Mouse (Mus musculus) right cerebral cortex, postnatal 25 days (tissue): ENCODE data around the gene Dcaf8.

Source experiments
- DNase-seq: peaks from one replicate; pipeline ENCODE4 v3.0.0; 2022

Gene Dcaf8

DNA sequence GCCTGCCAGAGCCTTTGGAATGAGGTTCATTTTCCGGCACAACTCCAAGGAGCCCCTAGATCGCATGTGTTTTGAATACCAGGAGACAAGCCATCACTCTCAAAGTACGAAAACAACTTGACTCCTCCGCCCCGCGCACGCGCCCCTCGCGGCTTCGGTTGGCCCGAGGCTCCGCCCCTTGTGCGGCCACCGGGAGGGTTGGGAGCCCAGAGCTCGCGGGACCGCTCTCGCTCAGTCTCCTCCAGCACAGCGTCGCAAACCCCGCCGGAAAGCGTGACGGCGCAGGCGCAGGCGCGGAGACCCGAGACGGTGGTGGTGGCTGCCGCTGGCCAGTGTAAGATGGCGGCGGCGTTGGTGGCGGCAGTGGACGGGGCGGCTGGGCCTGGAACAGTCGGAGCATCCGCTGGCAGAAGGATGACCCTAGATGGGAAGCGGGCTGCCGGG is at the start of gene Dcaf8:
Dcaf8 (plus strand) TSS at position 250 of the 444 bp plus-strand sequence.
- peak; percentile 96 for DNase-seq

DNA sequence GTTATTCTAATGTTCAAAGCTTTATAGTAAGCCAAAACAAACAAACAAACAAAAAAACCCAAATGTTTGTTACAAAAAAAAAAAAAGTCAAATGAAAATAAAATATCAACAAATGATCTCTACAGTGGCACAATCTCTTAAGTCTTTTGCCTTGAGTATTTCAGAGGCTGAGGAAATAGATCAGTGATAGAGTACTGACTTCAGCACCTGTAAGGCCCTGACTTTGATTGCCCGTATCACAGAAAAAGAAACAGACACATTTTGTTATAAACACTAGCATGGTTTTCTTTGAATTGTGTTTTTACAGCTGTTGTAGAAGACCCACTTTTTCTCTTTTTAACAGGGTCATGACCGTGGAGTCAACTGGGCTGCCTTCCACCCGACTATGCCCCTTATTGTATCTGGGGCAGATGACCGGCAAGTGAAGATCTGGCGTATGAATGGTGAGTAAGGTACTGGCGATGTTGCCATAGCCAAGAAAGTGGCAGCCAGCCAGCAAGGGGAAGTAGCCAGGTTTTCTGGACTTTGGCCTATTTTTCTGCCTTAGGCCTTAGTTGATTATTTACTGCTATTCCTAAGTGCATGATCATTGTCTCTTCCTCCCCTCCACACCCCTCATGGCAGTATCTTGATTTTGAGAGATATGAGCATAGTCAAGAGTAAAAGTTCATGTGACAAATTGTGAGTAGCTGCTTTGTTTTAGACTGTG is 48.4 kb upstream of the Dcaf8 start:
- no peak for DNase-seq

DNA sequence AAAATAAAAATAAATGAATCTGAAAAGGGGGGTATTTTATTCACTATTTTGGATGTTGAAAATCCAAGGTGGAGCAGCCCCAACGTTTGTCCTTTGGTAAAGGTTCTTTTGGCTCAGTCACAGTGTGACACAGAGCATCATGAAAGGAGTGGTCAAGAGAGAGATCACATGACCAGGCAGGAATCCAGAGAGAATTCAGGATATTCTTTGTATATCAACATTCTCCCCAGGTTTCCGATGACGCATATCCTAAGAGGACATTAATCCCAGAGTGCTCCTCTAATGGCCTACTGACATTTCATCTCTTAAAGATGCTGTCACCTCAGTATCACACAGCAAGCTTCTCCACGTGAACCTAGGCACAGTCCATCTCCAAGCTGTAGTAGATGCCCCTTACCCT is 44.3 kb upstream of the Dcaf8 start:
- no peak for DNase-seq

DNA sequence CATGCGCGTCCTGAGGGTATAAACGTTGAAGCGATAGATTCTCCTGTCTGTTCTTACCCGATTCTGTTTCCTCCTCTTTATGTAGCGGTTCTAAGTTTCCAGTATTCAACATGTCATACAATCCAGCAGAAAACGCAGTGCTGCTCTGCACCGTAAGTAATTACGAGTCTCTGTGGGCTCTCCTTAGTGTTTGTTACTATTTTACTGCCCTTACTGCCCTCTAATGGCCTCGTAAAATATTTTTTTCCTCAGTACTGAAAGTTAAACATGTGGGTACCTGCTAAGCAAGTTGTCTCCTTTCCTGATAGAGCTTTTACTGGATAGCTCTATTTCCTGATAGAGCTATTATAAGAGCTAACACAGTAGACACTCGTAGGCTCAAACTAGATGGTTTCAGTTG is 42.8 kb upstream of the Dcaf8 start:
- no peak for DNase-seq

DNA sequence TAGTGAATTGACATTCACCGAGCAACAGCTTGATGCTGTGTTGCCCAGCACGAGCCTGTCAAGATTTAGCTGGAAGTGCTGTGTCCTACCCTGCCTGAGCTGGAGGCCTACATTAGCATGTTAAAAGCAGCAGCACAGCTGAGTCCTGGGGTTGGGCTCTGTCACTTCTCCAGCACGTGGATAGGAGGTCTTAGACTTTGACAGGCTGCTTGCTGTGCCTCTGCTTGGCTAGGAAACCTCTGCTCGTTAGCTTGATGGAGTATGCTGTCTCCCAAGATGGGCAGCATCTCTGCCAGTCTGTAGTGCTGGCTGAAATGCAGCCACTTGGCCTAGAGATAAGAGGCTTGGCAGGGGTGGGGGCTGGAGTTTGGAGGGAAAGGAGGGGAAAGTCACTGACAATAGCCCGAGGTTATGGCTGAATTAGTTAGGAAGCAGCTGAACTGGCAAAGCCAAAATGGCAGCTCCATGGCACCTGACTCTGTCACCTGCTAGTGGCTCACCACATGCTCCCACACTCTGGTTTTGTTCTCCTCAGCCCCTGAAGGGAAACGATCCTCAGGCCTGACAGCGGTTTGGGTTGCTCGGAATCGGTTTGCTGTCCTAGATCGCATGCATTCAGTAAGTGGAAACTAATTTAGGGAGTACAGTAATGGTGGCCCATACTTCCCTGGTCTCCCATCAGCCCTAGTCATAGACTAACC is 40.0 kb upstream of the Dcaf8 start:
- no peak for DNase-seq

DNA sequence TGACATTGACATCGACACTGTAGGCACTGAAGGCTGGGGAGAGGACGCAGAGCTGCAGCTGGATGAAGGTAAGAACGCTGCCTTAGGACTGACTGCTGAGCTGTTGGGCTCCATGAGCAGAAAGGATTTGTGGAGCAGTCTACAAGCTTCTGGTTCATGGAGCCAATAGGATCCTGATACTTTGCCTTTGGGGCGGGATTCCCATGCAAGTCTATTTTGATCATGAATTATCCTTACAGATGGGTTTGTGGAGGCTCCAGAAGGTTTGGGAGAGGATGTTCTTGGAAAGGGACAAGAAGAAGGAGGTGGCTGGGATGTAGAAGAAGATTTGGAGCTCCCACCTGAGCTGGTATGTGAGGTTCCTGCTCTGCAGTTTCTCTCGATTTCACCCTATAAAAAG is 30.9 kb upstream of the Dcaf8 start:
- peak; percentile 11 for DNase-seq

DNA sequence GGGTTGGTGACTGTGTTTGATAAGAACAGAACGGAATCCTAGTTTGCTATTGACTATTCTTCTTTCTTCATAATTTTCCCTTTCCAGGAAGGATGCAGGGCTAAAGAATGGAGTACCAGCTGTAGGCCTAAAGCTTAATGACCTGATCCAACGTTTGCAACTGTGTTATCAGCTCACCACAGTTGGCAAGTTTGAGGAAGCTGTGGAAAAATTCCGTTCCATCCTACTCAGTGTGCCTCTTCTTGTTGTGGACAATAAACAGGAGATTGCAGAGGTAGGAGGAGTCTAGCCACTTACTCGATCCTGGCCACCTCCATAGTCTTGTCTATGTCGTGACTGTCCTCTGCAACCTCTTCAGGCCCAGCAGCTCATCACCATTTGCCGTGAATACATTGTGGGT is 28.8 kb upstream of the Dcaf8 start:
- DNase-seq = no peak

DNA sequence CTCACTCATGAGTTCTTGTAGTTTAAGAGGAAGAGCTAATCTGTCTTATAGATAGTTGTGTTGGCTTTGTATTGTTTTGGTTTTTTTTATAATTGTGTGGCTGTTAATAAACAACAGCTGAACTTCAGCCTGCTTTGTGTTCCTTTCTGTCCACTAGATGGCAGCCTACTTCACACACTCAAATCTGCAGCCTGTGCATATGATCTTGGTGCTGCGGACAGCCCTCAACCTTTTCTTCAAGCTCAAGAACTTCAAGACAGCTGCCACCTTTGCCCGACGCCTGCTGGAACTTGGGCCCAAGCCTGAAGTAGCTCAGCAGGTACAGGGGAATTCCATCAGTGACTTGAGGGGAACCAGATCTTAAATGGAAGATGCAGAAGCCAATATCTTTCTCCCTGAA is 28.2 kb upstream of the Dcaf8 start:
- no peak for DNase-seq

DNA sequence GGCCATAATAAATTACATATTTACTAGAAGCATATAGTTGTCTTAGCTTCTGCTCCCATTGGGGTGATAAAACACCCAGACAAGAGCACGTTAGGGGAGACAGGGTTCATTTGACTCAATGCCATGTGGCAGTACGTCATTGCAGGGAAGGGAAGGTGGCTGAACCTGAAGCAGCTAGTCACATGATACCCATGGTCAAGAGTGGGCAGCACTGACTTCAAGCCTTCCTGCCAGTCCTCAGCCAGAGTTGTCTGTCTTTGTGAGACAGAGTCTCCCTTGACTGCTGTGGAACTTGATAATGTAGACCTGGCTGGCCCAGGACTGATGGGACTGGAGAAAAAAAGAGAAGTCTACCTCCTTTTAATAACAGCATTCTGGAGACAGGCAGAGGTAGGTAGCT is 25.2 kb upstream of the Dcaf8 start:
- no peak for DNase-seq

DNA sequence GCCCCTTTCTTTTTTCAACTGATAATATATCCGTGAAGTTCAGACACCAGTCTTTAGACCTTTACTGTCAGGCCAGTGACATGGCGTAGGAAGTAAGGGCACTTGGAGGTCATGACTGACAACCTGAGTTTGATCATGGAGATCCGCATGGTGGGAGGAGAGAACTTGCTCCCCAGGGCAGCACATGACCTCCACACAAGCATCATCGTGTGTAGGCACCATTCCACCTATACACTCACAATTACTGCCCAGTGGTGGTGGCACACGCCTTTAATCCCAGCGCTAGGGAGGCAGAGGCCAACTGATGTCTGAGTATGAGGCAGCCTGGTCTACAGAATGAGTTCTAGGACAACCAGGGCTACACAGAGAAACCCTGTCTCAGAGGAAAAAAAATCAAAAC is 23.3 kb upstream of the Dcaf8 start:
- DNase-seq = no peak

DNA sequence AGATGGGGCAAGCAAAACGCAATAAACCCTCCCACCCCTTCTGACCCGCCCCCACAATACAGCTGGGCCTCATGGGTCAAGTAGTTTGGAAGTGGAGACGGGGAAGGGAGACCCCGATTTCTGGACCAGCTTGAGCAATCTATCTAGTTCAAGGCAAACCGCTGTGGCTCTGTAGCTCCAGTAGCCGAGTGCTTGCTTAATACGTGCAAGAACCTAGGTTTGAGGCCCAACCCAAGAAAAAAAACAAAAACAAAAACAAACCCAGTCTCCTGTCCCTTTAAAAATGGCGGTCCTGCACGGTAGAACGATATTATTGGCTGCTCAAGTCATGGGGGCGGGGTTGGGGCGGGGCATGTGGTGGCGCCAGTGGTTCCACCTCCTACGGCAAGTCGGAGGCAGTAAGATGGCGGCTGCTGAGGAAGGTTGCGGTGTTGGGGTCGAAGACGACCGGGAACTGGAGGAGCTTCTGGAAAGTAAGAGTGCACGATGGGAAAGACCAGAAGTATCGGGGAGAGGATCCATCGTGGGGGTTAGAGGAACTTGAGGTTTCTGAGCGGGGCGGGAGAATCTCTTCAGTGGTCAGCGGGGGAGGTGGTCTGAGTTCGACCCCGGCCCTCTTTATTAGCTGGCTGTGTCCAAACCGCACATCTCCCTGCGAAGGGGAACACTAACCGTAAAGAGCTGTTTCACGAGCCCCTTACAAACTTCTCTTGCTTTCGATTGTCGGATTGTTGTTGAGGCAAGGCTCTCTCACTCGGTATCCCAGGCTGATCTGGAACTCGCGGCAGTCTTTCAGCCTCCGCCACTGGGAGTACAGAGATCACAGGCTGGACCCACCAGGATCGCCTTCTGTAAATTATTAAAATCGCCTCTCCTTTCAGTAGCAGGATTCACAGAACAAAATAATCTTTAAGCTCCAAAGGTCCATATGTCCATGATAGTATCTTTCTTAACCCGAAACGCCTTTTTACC is 21.2 kb upstream of the Dcaf8 start, which contains the start of gene Pex19:
Pex19 (plus strand) TSS at position 380 of the 972 bp plus-strand sequence.
- peak; percentile 82 for DNase-seq

DNA sequence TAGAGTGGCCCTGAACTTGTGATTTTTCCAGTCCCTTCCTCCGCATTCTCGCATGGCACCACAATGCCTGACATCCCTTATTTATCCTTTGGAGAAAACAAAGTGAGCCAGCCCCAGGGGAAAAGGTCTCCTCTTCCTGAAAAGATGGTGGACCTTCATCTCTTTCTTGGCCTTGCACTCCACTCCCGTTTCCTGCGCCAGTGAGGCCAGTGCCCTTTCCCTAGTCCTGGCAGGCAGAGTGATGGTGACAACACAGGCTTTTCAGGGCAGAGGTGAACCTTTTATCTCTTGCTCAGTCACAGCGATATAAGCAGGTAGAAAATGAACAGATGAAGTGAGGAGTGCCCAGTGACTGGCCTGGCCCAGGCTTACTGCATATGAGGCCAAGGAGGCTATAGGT is 20.4 kb upstream of the Dcaf8 start:
- DNase-seq = no peak

DNA sequence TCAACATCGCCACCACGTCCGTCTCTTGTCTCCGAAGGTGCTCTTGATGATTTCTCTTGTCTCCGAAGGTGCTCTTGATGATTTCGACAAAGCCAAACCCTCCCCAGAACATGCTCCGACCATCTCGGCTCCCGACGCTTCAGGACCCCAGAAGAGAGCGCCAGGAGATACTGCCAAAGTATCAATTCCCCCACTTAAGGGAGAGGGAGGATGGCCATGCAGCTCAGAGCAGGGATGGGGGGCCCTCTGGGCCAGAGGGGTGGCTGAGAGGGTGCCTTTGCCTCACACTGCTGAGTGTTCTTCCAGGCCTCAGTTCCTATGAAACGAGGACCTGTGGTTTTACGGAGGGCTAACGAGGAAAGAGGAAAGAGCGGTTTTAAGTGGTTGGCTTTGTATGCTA is 19.3 kb upstream of the Dcaf8 start:
- DNase-seq = no peak

DNA sequence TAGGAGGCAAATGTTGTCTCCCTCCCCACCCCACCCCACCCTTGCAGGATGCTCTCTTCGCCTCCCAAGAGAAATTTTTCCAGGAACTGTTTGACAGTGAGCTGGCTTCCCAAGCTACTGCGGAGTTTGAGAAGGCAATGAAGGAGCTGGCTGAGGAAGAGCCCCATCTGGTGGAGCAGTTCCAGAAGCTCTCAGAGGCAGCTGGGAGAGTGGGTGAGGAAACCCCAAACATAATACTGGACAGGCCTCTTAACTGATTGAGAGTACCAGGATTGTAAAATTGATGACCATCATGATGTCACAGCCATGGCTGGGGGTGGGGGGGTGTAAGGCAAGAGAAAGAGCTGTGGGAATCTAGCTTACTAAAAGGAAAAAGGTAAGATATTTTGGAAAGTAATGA is 18.8 kb upstream of the Dcaf8 start:
- no peak for DNase-seq

DNA sequence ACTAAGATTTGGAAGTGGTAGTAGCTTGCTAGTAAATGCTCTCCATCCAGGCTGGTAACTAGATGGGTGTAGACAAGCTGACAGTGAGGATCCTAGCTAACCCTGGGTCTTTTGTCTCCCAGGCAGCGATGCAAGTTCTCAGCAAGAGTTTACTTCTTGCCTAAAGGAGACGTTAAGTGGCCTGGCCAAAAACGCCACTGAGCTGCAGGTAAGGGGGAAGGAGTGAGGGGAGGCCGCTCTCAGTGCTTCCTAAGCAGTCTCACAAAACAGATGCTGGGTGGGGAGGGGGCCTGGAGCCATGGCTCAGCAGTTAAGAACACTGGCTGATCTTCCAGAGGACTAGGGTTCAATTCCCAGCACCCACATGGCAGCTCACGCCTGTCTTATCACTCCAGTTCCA is 18.1 kb upstream of the Dcaf8 start:
- no peak for DNase-seq

DNA sequence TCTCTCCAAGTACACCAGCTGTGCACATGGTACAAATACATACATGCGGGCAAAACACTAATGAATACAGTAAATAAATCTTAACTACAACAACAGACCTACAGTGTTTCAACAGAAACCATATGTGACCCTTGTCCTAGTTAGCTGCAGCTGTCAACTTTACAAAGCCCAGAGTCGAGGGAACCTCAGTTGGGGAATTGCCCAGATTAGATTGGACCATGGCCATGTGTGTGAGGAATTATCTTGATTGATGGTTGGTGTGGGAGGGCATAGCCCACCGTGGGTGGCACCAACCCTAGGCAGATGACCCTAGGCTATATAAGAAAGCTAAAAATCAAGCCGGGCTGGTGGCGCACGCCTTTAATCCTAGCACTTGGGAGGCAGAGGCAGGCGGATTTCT is 15.6 kb upstream of the Dcaf8 start:
- DNase-seq = no peak

DNA sequence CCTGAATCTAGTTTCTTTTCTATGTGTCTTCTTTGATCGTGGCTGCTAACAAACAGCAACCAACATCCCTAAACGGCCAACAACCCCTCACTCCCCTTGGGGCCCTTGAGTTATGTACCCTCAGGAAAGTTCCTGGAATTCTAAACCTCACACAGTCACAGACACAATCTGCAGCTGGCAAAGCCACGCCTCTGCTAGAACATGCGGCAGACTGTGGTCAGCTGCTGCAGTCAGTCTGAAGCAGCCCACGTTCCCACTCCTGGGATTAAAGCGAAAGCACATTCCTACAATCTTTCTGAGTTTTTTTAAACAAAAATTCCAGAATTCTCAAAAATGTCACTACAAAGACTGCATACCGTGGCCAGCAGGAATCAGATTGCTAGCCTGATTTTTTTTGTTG is 14.3 kb upstream of the Dcaf8 start:
- DNase-seq = no peak

DNA sequence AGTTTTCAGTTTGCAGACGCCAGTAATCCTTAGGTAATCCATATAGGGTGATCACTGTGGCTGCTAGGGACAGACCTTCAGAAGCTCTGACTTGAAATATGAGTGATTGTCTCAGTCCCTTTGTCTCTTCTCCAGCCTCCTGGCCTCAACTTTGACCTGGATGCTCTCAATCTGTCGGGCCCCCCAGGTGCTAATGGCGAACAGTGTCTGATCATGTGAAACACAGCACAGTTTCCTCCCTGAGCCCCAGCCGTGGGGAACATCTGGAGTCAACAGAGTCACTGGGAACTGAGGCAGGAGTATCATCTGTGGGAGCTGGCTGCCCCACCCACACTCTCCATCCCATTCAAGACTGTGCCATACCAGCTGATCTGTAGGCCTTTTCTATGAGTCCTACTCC is 13.8 kb upstream of the Dcaf8 start:
- no peak for DNase-seq

DNA sequence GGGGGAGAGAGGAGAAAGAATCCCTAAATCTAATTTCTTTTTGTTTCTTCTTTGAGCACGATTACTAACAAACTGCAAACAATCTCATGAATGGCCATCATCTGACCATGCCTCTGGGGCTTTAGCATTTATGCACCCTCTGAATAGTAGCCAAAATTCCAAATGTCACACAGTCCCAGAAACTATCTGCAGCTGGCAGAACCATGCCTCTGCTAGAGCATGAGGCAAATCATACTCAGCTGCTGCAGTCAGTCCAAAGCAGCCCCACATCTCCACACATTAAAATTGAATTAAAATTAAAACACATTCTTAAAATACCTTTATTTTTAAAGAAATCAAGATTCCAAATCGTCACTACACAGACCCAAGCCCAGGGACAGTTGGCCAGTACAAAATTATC is 7.7 kb upstream of the Dcaf8 start:
- no peak for DNase-seq

DNA sequence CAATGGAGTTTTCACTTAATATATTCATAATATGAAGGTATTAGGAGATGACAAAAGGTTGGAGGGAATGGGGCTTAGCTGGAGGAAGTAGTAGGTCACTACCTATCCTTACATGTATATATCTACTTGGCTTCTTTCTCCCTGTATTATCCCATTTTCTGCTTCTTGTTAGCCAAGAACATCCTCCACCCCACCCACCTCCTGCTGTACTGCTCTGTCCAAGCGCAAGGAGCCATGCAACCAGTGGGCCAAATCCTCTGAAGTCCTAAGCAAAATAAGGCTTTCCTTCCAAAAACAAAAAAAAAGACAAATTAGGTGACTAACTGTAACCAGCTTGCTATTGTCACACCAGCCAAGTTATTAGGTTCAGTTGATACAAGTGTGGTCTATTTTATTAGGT is 7.1 kb upstream of the Dcaf8 start:
- DNase-seq = no peak

DNA sequence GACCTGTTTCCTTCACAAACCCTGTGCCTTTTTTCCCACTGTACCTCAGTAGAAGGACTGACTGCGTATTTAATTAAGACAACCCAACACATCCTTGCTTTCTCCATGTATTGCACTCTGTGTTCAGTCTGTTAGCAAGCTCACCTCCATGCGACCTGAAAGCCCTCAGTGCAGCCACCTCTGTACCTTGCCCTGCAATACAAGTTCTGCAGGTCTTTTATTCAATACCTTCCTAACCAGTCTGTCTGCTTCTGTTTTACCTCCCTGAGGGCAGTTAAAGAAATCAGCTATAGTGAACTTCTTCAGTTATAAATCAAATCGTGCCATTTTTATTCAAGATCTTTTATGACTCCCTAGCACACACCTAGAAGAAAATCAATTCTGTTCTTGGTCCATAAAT is 6.4 kb upstream of the Dcaf8 start:
- no peak for DNase-seq

DNA sequence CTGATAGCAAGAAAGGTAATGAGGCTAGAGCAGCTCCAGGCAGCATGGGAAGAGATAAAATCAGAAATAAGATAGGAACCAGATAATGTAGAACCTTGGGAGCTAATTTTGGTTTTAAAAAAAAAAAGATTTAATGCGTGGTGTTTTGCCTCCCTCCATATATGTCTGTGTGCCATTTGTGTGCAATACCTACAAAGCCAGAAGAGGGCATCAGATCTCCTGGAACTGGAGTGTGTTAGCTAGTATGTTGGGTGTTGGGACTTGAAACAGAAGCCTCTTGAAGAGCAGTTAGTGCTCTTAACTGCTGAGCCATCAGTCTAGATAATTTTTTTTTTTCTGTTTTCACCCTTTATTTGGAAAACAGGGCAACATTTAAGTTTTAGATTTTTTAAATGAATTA is 4.3 kb upstream of the Dcaf8 start:
- peak; percentile 31 for DNase-seq

DNA sequence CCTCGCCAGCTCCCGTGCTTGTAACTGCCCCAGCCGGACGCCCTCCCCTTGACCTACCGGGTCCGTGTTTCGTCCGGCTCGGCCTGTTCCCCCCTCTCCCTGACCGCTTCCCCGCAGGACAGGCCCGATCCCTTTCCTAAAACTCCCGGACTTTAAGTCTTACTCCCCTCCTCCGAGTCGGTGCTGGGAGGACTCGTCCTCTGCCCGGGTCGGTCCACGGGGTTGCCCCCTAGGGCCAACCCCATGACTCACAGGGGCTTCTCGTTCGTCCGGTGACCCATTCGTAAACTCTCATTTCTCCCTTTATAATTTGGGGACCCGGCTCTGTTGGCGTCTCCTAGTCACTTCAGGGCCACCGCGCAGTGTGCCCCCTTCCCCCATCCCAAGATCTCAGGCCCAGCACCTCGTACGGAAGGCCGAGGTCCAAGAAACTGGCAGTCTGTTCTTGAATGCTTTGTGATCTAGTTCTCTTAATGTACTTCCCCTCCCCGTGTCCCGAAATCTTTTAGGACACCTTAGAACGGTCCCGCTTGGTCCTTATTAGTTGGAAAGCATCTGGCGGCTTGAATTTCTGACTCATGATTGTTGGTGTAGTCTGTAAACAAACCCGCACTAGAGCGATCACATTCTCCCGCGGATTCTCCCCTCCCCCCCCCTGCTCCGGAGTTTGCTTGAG is 533 bp downstream of the Dcaf8 start:
- DNase-seq = peak; percentile 18
